In the genomic region with DNA sequence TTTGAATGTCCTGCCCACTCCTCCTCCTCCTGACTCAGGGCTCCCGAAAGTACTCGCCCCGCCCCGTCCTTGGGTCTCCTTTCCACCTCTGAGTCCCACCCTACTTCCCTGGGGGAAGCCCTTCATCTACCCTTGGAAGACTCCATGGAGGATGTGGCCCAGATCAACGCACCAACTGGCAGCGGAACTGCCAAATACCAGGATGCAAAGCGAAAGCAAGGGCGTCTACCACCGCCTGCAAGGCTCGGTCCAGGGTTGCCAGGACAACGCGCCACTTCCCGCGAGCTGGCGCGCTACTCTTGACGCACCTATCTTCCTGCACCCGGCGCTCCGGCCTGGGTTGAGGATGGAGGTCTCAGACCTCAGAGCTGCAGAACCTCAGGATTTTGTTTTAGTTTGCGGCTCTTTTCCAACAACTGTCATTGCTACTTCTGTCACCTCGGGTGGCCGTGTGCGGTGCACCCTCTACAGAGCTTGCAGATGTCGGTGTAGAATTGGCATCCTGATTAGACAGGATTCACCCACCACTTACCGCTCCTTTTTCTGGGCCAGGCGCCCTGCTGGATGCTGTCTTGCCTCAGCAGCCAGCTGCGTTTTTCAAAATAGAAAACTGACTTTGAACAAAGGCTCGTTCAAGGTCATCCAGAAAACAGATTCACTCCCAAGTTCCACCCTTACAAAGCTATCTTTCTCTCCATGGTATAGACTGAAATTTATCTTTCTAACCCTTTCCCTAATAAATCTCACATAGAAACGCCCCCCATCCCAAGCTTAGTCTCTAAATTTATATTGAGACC, we compare ENCODE assay signal across 7 mouse cellular contexts. TPM values are rescaled to one million over a fixed set of nuclear protein-coding genes. Genes with fewer than 3 reads are reported as not detected.
A peak's percentile ranks its signal among the peaks of the same experiment; 100 is the strongest.
DNase-seq lines count a peak whose midpoint lies in the region; ATAC-seq and TF ChIP-seq lines count a peak whose summit lies in the region.

Spats1 (minus strand) TSS at position 747 of the 797 bp plus-strand sequence.

- H3K36me3 ChIP-seq in hindbrain, postnatal 0 days (ENCODE audit: insufficient read depth, low read length) = no peaks in the 10 kb centered on the region
- no peaks in the 10 kb centered on the region for H3K36me3 ChIP-seq in macrophage (ENCODE audit: inconsistent target)

- H3K4me3 ChIP-seq in hindbrain, postnatal 0 days (ENCODE audit: low read length) = peak within 1 kb of the TSS; percentile 37
- peak within 1 kb of the TSS; percentile 48 for H3K4me3 ChIP-seq in left cerebral cortex, adult 2 months
- peak within 1 kb of the TSS; percentile 13; the same call in 1 of the 2 replicates for H3K4me3 ChIP-seq in macrophage (ENCODE audit: inconsistent target)

- 4% methylated on average over 30 of the region's 30 CpGs for WGBS in hindbrain, postnatal 0 days
- 9% methylated on average over 30 of the region's 30 CpGs for WGBS in macrophage (ENCODE audit: missing documents)

- no peaks in the 10 kb centered on the region for H3K79me2 ChIP-seq in macrophage (ENCODE audit: inconsistent target)

- no peak; the same call in 1 of the 2 replicates for TF ChIP-seq CTCF in hindbrain, postnatal 0 days (IDR thresholded peaks at IDR 0.05; ENCODE audit: low read depth)
- no peak; the same call in none of the 2 replicates for TF ChIP-seq CTCF in left cerebral cortex, adult 2 months (IDR thresholded peaks at IDR 0.05)

- H3K9ac ChIP-seq in hindbrain, postnatal 0 days (replicated peaks; ENCODE audit: low read length) = peak within 1 kb of the TSS; percentile 50; the same call in 1 of the 2 replicates

- H3K27ac ChIP-seq in hindbrain, postnatal 0 days = peak within 1 kb of the TSS; percentile 85
- peak within 1 kb of the TSS; percentile 97 for H3K27ac ChIP-seq in left cerebral cortex, adult 2 months
- no peak within 1 kb of the TSS for H3K27ac ChIP-seq in macrophage

- H3K9me3 ChIP-seq in hindbrain, postnatal 0 days (ENCODE audit: low read length) = no peaks in the 10 kb centered on the region

- peaks cover 6% of the 10 kb centered on the region; the same call in 1 of the 2 replicates for H3K4me1 ChIP-seq in hindbrain, postnatal 0 days (ENCODE audit: insufficient read depth, low read length)

- DNase-seq in adrenal gland, adult (ENCODE audit: inconsistent age in 2 of 2, low spot score in 1 of 2) = peak; percentile 61 to 81
- peak; percentile 85 to 86 for DNase-seq in cerebellum, postnatal 14 days
- DNase-seq in frontal cortex, postnatal 36 days (ENCODE audit: low spot score in 2 of 2) = peak; percentile 88 to 92
- DNase-seq in hindbrain, postnatal 0 days (ENCODE audit: low spot score) = peak; percentile 91
- DNase-seq in left cerebral cortex, adult 2 months (ENCODE audit: extremely low spot score in 1 of 2, low spot score in 2 of 2) = peak; percentile 85
- peak; percentile 92 for DNase-seq in right cerebral cortex, adult 18-20 months

- intact Hi-C loops in left cerebral cortex, adult 2 months (cut with DNase I) = loop anchor here (5.0 to 10.0 kb wide), 2 partner anchors 150 to 167 kb away; no protein-coding TSS in a partner anchor

- no peaks in the 10 kb centered on the region for H3K27me3 ChIP-seq in hindbrain, postnatal 0 days (ENCODE audit: insufficient read depth, low read length)

- ATAC-seq in hindbrain, postnatal 0 days = peak; percentile 93

- H3K4me2 ChIP-seq in hindbrain, postnatal 0 days (ENCODE audit: low read depth, low read length) = peak within 1 kb of the TSS; percentile 66

RNA-seq across cellular contexts. Expression of gene Spats1, which starts in this region (rescaled TPM):
- 0.29 and 4.2 TPM in 2 replicates for total RNA-seq in hindbrain, postnatal 0 days (2014; rRNA removed)
- 2.9 and 3.5 TPM in 2 replicates for polyA plus RNA-seq in hindbrain, postnatal 0 days (2015; fragmentation: Nextera tagmentation; extraction: Ambion mirVana)
- 1 to 10 TPM; 5.5 to 5.8 TPM for total RNA-seq in left cerebral cortex, adult 2 months (2021)
- not detected for total RNA-seq in macrophage (2018; cell fraction: chromatin; rRNA removed)
- total RNA-seq in macrophage (2018; cell fraction: cytosol; rRNA removed) = not detected
- not detected for total RNA-seq in macrophage (2018; cell fraction: nucleus; rRNA removed)
- 0.12 TPM in 1 of 3 replicates, not detected in the others for polyA plus RNA-seq in macrophage (2018)
